Mouse (Mus musculus) liver, adult (tissue): Measurements from ENCODE around the gene Efna3.

Source experiments
- GATA4 ChIP-seq: IDR thresholded peaks from 2 replicates; pipeline ENCODE4 v1.6.1; 2014; ENCODE audit warnings: mild to moderate bottlenecking, low read length; ENCODE audit not compliant: insufficient replicate concordance

The Efna3 gene

DNA sequence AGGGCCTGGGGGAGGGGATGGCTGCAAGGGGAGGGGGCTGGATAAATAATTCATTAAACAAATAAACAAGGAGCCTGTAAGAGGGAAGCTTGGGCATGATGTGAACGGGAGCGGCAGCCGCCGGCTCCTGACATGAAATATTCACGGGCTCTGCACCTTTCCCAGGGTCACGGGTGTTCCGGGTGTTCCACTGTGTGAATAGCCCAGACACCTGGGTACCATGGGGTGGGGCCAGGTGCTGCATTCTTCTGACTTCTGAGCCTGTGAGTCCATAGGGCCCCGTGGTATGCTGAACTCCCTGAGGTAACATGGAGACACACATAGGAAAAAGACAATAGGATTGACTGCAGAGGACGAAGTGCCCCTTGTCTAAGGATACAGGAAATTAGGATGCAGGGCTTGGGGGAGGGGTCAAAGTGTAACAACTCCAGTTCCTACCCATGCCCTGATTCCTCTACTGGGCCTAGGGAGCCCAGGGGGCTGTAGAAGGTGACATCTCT is 4.7 kb upstream of the Efna3 start:
- no peak for TF ChIP-seq GATA4

DNA sequence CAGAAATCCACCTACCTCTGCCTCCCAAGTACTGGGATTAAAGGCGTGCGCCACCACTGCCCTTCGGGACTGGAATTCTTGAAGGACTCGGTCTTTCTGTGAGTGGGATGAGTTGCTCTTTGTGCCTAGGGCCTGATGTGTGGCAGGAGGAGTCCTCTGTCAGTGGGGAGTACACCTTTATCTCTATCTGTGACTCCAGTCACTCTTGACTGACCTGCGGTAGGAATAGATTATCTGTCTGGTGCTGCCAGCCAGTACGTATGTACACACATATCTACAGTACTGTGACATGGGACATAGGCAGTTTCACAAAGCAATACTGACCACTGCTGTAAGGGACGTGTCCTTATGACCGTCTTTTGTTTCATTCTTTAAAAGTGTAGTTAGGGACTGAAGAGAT is 3.1 kb upstream of the Efna3 start:
- TF ChIP-seq GATA4 = no peak

DNA sequence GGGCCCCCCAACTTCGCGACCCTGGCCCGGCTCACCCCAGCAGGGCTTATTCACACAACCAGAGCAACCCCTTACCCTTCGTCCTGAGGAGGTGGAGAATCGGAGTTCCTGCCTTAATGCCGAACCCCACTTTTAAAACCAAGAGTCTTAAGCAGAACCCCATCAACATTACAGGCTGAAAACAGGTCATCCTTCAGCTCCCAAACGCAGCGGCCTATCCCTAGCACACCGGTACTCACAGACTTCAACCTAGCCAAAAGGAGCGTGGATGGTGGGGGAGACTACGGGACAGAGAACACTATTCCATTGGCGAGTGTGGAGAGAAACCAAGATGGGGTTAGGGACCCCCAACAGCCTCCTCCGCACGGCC is 649 bp downstream of the Efna3 start:
- TF ChIP-seq GATA4 = no peak

DNA sequence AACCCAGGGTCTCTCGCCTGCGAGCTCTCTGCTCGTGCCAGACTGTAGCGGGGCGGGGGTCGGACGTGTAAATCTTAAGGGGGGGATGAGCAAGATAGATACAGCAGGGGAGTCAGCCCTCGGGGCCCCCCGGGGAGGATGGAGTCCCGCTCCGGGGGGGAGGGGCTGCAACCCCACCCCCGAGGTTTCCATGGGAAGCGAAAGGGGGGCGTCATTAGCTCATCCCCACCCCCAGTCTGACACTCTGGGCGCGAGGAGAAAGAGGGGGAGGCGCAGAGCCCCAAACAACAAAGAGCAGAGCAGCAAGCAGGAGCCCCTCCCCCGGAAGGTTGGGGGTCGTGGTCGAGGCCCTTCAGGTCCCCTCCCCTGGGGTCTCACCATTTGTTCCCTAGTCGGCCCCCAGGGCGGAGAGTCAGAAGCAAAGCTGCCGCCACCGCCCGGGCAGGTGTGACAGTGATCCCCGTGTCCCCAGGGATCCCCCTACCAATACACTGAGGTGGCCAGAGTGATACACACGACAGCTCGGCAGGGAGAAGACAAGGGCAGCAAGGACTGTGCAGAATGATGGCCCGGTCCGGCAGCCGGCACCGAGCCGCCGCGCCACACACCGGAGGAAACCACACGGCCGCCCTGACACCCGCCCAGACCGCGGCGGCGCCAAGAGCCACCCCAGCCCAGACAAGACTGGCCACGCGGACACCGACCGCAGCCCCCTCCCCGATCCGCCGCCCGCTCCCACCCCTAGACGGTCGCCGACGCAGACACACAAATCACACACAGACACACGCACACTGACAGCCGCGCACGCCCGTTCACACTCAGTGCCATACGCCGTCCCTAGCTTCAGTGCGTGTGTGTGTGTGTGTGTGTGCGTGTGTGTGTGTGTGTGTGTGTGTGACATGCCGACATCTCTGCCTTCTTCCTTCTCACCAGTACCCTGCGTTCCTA is 1.3 kb downstream of the Efna3 start:
- TF ChIP-seq GATA4 = no peak

DNA sequence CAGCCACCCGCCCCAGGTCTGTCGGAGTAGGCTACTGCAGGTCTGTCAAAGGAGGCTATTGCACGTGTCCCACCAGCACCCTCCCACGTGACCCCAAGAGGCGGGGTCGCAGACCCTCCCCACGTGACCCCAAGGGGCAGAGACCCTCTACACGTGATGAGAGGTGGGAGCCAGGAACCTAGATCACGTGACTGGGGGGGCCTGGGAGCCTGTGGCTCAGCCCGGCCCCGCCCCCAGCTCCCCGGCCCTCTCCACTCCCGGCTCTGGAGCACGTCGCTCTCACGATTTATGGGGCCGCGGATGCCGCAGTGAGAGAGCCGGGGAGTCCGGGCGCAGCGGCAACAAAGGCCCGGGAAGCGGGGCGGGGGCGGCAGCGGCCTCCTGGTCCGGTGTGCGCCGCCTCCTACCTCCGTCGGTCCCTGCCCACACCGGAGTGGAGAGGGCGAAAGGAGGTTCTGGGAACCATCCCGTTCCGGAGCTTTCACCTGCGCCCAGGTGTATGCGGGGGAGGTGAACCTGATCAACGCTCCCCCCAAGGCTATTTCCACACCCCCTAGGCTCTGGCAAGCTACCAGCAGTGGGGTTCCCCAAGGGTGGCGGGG is 2.1 kb downstream of the Efna3 start:
- TF ChIP-seq GATA4 = no peak

DNA sequence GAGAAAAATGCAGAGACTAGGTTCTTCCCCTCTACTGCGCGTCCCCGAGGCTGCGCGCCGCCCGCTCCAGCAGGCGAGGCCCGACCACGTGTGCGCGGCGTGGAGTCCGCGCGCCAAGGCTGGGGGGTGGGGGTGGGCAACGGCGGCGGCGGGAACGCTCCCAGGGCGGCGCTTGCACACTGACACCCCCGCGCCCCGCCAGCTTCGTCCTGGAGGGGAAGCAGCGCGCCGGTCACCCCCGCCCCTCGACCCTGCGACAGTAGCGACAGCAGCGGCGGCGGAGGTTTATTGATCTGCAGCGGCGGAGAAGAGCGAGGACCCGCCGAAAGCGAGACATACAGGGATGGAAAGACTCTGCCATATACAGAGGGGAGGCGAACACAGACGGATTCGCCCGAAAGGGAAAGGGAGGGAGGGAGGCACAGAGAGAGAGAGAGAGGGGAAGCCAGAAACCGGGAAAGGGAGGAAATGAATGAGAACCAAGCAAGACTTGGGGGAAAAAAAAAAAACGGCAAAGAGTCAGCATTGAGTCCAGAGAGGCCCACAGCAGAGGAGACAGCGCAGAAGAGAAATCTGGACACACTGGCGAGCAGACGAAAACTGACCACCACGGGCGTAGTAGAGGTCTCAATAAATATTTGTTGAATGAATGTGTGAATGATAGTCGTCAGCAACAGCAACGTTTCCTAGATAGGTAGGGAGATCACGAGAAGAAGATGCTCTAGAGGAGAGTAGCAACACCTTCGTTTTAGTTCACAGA is 3.0 kb downstream of the Efna3 start:
- TF ChIP-seq GATA4 = no peak

DNA sequence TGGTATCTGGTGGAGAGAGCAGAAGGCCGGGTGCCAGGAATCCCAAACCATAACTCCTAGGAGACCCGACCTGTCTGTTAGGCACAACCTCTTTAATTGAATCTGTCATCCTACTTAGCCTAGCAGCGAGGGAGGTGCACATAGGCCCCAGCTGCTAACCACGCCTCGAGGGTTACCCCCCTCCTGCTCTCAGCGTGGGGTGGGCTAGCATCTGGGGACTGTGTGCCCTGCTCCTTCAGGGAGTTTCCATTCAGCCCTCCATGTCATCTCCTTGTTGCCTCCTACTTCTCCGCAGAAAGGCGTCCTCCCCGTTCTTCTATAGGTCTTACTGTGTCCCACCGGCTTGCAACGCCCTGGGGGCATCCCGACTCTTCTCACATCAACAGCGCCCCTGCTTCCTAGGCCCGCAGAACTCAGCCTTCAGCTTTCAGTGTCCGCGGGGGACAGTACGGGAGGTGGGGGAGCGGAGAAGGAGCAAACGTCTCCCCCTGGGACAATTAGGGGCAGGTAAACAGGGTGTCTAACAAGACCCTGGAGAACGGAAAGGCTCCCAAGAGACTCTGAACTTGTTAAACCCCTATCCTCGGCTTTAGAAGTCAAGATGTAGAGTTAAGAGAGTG is 3.7 kb downstream of the Efna3 start:
- TF ChIP-seq GATA4 = no peak

DNA sequence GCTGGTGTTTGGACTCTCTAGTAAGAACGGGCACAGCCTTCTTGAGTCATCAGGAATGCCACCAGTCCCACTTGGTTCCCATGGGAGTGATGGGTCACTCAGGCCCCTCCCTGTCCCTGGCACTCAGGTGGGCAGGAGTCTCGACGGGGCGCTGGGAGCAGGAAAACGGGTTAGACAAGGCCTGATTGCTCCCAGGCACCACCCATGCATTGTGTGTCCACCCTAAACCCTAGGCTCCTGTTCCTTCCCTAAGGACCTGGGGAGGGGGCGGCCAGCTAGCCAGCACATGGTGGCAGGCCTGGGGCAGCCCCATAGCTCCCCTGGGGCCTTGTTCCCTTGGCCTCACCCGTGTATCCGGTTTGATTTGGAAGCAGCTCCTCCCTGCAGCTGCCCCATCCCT is 4.4 kb downstream of the Efna3 start:
- TF ChIP-seq GATA4 = no peak

DNA sequence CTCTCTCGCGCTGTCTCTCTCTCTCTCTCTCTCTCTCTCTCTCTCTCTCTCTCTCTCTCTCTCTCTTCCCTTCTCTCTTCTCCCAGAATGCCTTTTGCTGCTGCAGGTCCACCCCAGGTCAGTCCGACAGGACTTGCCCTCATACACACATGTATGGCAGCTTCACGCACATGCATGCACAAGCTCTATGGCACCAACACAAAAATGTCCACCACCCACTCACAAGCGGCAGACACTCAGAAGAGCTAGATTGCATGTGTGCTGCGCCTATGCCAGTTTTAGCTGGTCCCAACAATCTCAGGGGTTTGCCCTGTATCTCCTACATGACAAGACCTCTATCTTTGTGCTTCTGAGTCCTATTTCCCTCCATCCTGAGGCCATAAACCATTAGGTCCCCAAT is 5.5 kb downstream of the Efna3 start:
- TF ChIP-seq GATA4 = no peak

DNA sequence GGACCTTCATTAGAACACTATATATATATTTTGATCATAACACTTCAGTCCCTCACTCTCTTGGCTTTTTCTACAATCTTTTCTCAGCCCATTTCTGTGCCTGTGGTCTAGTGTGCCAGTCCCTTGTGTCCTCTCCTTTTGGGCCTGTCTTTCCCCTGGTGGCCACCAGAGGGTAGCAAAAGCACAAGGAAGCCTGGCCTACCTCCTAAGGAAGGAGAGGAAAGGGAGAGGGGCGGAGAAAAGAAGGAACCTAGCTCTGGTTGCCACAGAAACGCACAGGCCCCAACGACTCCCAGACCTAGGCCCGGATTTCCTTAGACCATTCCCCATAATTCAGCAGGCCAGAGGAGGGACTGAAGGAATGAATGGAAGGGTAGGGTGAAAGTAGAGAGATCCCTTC is 5.9 kb downstream of the Efna3 start:
- TF ChIP-seq GATA4 = no peak

DNA sequence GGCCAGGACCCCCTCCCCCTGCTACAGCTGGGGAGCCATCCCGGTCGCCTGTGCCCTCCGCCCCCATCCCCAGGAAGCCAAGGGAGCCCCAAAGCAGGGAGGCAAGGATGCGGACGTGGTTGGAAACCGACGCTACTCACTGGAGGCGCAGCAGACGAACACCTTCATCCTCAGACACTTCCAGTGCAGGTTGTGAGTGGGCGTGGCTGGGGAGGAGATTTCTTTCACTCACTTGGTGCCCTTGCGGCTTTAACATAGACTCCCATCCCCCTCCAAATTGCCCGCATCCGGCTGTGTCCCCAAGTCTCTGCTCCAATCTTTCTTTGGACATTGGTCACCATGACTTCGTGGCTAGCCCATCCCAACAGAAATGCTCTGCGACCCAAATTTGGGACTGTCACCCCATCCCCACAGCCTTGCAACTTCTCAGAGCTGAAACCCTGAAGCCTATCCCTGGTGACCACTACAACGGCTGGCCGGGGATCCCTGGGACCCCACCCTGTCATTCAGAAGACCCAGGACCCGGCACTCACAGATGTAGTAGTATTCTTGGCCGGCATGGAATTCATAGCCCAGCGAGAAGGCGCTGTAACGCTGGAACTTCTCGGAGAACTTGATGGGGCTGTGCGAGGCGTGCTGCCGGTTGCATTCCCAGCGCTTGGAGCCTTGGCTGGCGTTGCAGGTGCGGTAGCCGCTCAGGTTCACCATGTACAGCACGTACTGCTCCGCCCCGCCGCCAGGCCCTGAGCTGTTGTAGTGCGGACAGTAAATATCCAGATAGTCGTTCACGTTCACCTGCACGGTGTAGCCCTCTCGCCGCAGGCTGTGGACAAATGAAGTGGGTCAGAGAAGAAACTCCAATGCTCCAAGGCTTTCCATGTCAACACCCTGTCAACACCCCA is 6.6 kb downstream of the Efna3 start:
- TF ChIP-seq GATA4 = no peak

DNA sequence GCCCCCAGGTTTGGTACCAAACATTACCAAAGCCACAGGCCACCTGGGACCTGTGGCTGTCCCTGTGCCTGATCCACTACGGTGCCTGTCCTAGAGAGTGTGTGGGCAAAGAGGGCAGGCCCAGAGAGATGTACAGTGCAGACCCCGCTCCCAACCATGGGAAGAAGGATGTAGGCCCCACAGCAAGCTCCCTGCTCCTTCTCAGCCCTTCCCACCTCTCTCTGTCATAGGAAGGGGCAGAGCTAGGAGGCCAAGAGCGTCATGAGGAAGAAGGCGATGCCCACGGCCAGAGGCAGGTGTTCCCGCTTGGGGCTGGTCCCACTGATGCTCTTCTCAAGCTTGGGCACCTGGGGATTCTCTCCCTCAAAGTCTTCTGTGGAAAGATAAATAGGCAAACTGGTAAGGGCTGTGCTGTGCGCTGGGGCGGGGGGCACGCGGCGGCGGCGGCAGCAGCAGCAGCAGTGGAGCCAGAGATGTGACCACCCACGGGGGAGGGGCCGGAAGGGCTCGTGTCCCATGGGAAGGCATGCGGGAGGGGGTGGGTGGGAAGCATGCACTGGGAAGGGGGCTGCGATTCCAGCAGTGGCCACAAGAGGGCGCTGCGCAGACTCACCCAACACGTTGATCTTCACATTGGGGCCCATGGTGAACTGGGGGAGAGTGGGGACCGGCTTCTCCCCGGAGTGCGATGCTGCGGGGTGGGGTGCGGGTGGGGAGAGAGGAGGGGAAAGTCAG is 7.4 kb downstream of the Efna3 start:
- TF ChIP-seq GATA4 = no peak

DNA sequence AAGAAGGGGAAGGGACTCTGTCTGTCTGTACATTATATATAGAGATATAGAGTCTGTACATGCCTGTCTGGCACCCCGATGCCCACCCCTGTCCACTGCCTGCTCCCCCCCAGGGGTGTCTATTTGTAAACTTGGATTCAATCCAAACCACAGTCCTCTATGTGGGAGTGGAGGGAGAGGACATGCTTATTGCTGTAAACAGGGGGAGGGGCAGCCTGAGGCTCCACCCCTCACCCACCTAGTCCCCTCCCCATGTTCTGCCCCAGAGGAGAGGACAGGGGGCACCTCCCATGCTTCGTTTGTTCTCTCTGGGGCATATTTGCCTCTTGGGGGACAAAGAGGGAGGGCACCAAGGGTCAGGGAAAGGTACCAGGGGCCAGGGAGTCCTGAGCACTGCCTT is 8.0 kb downstream of the Efna3 start:
- TF ChIP-seq GATA4 = no peak

DNA sequence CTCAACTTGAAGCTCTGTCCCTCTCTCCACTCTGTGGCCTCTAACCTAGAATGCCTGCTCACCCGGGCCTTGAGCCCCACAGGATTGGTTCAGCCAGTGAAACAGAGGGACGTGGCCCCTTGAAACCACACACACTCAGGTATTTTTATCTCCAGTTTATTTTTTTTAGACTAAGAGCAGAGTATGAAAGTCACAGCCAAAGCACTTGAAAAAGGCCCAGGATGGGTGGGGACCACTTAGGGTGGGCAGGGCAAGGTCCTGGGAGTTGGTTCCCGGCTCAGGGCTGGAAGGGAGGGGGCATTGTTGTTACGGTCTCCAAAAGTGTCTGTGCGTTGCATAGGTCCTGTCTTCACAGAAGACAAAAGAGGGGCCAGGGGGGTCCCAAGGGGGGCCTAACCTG is 8.4 kb downstream of the Efna3 start:
- no peak for TF ChIP-seq GATA4
